Comparison of ENCODE assay signal across 22 mouse cellular contexts in the genomic region with DNA sequence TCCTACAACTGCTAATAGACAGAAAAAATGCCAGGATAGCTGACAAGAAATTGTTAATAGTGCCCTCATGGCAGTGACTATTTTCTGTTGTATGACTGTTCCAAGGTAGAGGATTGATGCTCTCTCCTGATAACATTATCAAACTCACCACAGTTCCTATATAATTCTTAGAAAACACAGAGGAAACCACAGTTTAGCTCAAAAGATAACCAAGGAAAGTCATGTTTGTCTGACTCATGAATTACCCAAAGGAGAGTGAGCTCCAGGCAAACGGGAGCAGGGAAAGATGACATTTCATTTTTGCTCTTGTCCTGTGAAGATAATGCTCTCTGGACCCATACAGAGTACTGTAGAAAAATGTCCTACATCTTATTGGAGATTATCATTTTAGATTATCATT. TPM values are rescaled to one million over a fixed set of nuclear protein-coding genes. Genes with fewer than 3 reads are reported as not detected.
A peak's percentile ranks its signal among the peaks of the same experiment; 100 is the strongest.
DNase-seq lines count a peak whose midpoint lies in the region; ATAC-seq lines count a peak whose summit lies in the region.
"Had no signal": no experiment of that assay in that cellular context is flagged by ENCODE, and none has a peak within 500 bp of the region (broad histone marks: within the 10 kb centered on the region; RNA-seq: fewer than 3 reads in every experiment).

No protein-coding gene starts in this region.

- no peak overlapping the region for H3K27ac ChIP-seq in midbrain, embryonic 11.5 days (ENCODE audit: low read depth, low read length)
- H3K27ac ChIP-seq in midbrain, embryonic 10.5 days (replicated peaks): no peak overlapping the region
- H3K27ac ChIP-seq: embryonic facial prominence, embryonic 13.5 days; forebrain, embryonic 13.5 days; heart, embryonic 13.5 days; hindbrain, embryonic 12.5 days; hindbrain, postnatal 0 days had no signal

- DNase-seq in midbrain, embryonic 11.5 days (ENCODE audit: low spot score, missing footprints): peak; percentile 33
- DNase-seq in midbrain, embryonic 10.5 days (ENCODE audit: low spot score): no peak
- DNase-seq in c-Kit-positive CD71-positive TER-119-negative erythroid progenitor cells, embryonic 14.5 days (ENCODE audit: low read depth): peak; percentile 16
- no peak for DNase-seq in urinary bladder, adult 2 months (ENCODE audit: low spot score)
- DNase-seq in heart, postnatal 4 days: no peak
- DNase-seq: adrenal gland, postnatal 14 days; B cell, adult 2 months; cerebellum, adult 2 months; cerebellum, postnatal 10 days; forebrain, postnatal 0 days; gastrocnemius, postnatal 36 days; heart, adult 11 months; heart, postnatal 36 days had no signal

- no peaks in the 10 kb centered on the region for H3K9me3 ChIP-seq in midbrain, embryonic 11.5 days (ENCODE audit: control insufficient read depth, low read length)
- H3K9me3 ChIP-seq in midbrain, embryonic 10.5 days (replicated peaks): no peaks in the 10 kb centered on the region
- H3K9me3 ChIP-seq: embryonic facial prominence, embryonic 13.5 days; forebrain, embryonic 13.5 days; heart, embryonic 13.5 days; hindbrain, embryonic 12.5 days had no signal

- H3K27me3 ChIP-seq in midbrain, embryonic 11.5 days (ENCODE audit: control insufficient read depth, insufficient read depth, low read length): no peaks in the 10 kb centered on the region
- no peaks in the 10 kb centered on the region for H3K27me3 ChIP-seq in midbrain, embryonic 10.5 days (ENCODE audit: low read depth, poor library complexity, severe bottlenecking)
- H3K27me3 ChIP-seq: embryonic facial prominence, embryonic 13.5 days; forebrain, embryonic 13.5 days; heart, embryonic 13.5 days; hindbrain, embryonic 12.5 days; Patski had no signal

- H3K4me1 ChIP-seq in midbrain, embryonic 11.5 days (ENCODE audit: control insufficient read depth, insufficient read depth, low read length): no peaks in the 10 kb centered on the region
- peaks cover 7% of the 10 kb centered on the region for H3K4me1 ChIP-seq in midbrain, embryonic 10.5 days
- H3K4me1 ChIP-seq: forebrain, embryonic 13.5 days had no signal

- 80% methylated on average over 1 of the region's 1 CpGs for whole genome bisulfite sequencing in midbrain, embryonic 11.5 days
- WGBS in midbrain, embryonic 10.5 days: 79% methylated on average over 1 of the region's 1 CpGs

- no peak for ATAC-seq in midbrain, embryonic 11.5 days (ENCODE audit: low FRiP score)
- ATAC-seq in megakaryocyte progenitor cell, adult 5-6 weeks (replicated peaks; ENCODE audit: poor library complexity): peak; percentile 71
- ATAC-seq: activated CD4-positive, CD25-positive, alpha-beta regulatory T cell, adult 4 months; CD4-positive, CD25-positive, alpha-beta regulatory T cell, adult 4 months; forebrain, embryonic 13.5 days; forebrain, postnatal 0 days; hindbrain, postnatal 0 days; Patski had no signal

- H3K4me2 ChIP-seq in midbrain, embryonic 11.5 days: no peak overlapping the region
- H3K4me2 ChIP-seq: embryonic facial prominence, embryonic 13.5 days; forebrain, embryonic 13.5 days; heart, embryonic 13.5 days; hindbrain, embryonic 12.5 days had no signal

- H3K4me3 ChIP-seq in midbrain, embryonic 11.5 days (ENCODE audit: low read depth, low read length): no peak overlapping the region
- H3K4me3 ChIP-seq in midbrain, embryonic 10.5 days: no peak overlapping the region
- H3K4me3 ChIP-seq: embryonic facial prominence, embryonic 13.5 days; forebrain, embryonic 13.5 days; heart, embryonic 13.5 days; hindbrain, embryonic 12.5 days had no signal

- H3K9ac ChIP-seq in midbrain, embryonic 11.5 days (ENCODE audit: low read length): no peak overlapping the region
- H3K9ac ChIP-seq: embryonic facial prominence, embryonic 13.5 days; forebrain, embryonic 13.5 days; forebrain, postnatal 0 days; heart, embryonic 13.5 days; hindbrain, embryonic 12.5 days had no signal

- H3K36me3 ChIP-seq in midbrain, embryonic 11.5 days (ENCODE audit: control insufficient read depth, insufficient read depth, low read length): no peaks in the 10 kb centered on the region
- H3K36me3 ChIP-seq in midbrain, embryonic 10.5 days: no peaks in the 10 kb centered on the region
- H3K36me3 ChIP-seq: embryonic facial prominence, embryonic 13.5 days; heart, embryonic 13.5 days; hindbrain, embryonic 12.5 days had no signal

RNA-seq across cellular contexts. Expression of a gene that starts 8.6 kb away (rescaled TPM):
- polyA plus RNA-seq in midbrain, embryonic 11.5 days (2014; fragmentation: Nextera tagmentation; extraction: Ambion mirVana): 16.0 and 16.1 TPM in 2 replicates
- polyA plus RNA-seq in midbrain, embryonic 10.5 days (2016; fragmentation: Nextera tagmentation; extraction: Ambion mirVana): 16.9 and 18.9 TPM in 2 replicates
- total RNA-seq in megakaryocyte progenitor cell, adult 5-6 weeks (2015): 0.29 and 0.52 TPM in 2 replicates
- 0.14 and 0.29 TPM in 2 replicates for total RNA-seq in megakaryocyte progenitor cell, adult 5-6 weeks (2017)
- polyA plus RNA-seq in urinary bladder, adult 2 months (2012; rRNA removed): 77.3 and 90.3 TPM in 2 replicates
- 10 to 100 TPM; 14.4 to 15.9 TPM for total RNA-seq in heart, postnatal 4 days (2021)

Comparison
In these comparisons a context has a peak if more than half of its experiments do, and no peak if none do; other contexts are left out.
1. DNase-seq: peak in midbrain, embryonic 11.5 days (single experiment) and c-Kit-positive CD71-positive TER-119-negative erythroid progenitor cells, embryonic 14.5 days (single experiment); none in midbrain, embryonic 10.5 days (single experiment), urinary bladder, adult 2 months (single experiment) and heart, postnatal 4 days (single experiment).